29 mouse cellular contexts compared by ENCODE assay signal in the genomic region with DNA sequence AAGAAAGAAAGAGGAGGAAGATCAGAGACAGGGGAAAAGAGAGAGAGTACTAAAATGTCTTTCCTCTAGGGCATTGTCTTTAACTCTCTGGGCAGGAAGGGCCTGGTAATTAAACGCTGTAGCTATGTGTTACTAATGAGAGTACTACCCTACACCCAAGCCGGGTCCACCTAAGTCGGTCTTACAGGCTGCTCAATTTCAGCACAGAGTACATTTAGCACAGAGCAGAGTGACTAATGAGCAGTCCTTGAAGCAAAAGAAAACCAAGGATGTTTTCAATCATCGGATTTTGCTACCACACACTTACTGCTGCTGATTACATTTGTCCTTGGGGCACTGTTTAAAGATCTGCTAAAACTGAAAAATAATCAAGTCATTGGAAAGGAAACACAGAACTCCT.
DNase-seq lines count a peak whose midpoint lies in the region; ATAC-seq lines count a peak whose summit lies in the region.
"Had no signal": no experiment of that assay in that cellular context is flagged by ENCODE, and none has a peak within 500 bp of the region (broad histone marks: within the 10 kb centered on the region; RNA-seq: fewer than 3 reads in every experiment).

No protein-coding gene starts in this region.

- ATAC-seq in hindbrain, embryonic 15.5 days (ENCODE audit: low FRiP score, low read depth), result 0 out of 2 replicates have a peak, but pooled peaks have one; percentile 38
- ATAC-seq in hindbrain, embryonic 14.5 days (ENCODE audit: low FRiP score), result no peak
- ATAC-seq in midbrain, embryonic 15.5 days (replicated peaks), result 0 out of 2 replicates have a peak, but pooled peaks have one; percentile 50
- ATAC-seq in midbrain, embryonic 16.5 days, result no peak
- peak; percentile 75; the same call in 1 of the 2 replicates for ATAC-seq in limb, embryonic 12.5 days (ENCODE audit: insufficient number of reproducible peaks, insufficient read depth, low FRiP score, low TSS enrichment, low read depth)
- ATAC-seq: forebrain, embryonic 15.5 days; intestine, postnatal 0 days; lung, postnatal 0 days had no signal

- no peak for DNase-seq in hindbrain, embryonic 14.5 days (ENCODE audit: low spot score)
- DNase-seq in brain, adult 2 months (ENCODE audit: low read depth, low spot score), result peak; percentile 8
- DNase-seq in layer of hippocampus, postnatal 36 days, result no peak
- DNase-seq: B cell, adult 2 months; cerebellum, adult 11 months; cerebellum, postnatal 10 days; gastrocnemius, adult 2 months; gastrocnemius, postnatal 36 days; heart, adult 18-20 months; heart, postnatal 36 days; kidney, adult 9 months; kidney, postnatal 10 days; liver, embryonic 13.5 days; lung, adult 18-20 months; lung, postnatal 4 days; thymus, adult 2 months; thymus, postnatal 4 days had no signal

- H3K4me3 ChIP-seq in hindbrain, embryonic 15.5 days, result no peak overlapping the region
- H3K4me3 ChIP-seq in hindbrain, embryonic 14.5 days (replicated peaks; ENCODE audit: low read length), result no peak overlapping the region
- no peak overlapping the region for H3K4me3 ChIP-seq in midbrain, embryonic 15.5 days
- no peak overlapping the region for H3K4me3 ChIP-seq in midbrain, embryonic 16.5 days (ENCODE audit: low read depth, low read length)
- H3K4me3 ChIP-seq in limb, embryonic 12.5 days (replicated peaks), result no peak overlapping the region
- H3K4me3 ChIP-seq: embryonic facial prominence, embryonic 13.5 days; forebrain, embryonic 10.5 days; forebrain, embryonic 15.5 days; gastrocnemius, adult 2 months; limb, embryonic 15.5 days; liver, embryonic 13.5 days; megakaryocyte, embryonic 14.5 days had no signal

- no peaks in the 10 kb centered on the region for H3K36me3 ChIP-seq in hindbrain, embryonic 15.5 days
- no peaks in the 10 kb centered on the region for H3K36me3 ChIP-seq in hindbrain, embryonic 14.5 days (replicated peaks; ENCODE audit: control insufficient read depth, insufficient read depth)
- H3K36me3 ChIP-seq in midbrain, embryonic 15.5 days (replicated peaks), result no peaks in the 10 kb centered on the region
- H3K36me3 ChIP-seq in midbrain, embryonic 16.5 days (ENCODE audit: control insufficient read depth, insufficient read depth, low read length), result no peaks in the 10 kb centered on the region
- H3K36me3 ChIP-seq in limb, embryonic 12.5 days, result no peaks in the 10 kb centered on the region
- H3K36me3 ChIP-seq: embryonic facial prominence, embryonic 13.5 days; forebrain, embryonic 10.5 days; forebrain, embryonic 15.5 days; limb, embryonic 15.5 days; liver, embryonic 13.5 days had no signal

- 0 out of 2 replicates have a peak, but pooled peaks cover 3% of the 10 kb centered on the region for H3K4me1 ChIP-seq in hindbrain, embryonic 15.5 days (replicated peaks)
- no peaks in the 10 kb centered on the region for H3K4me1 ChIP-seq in hindbrain, embryonic 14.5 days (replicated peaks; ENCODE audit: control insufficient read depth, insufficient read depth, low read length)
- no peaks in the 10 kb centered on the region for H3K4me1 ChIP-seq in midbrain, embryonic 15.5 days
- H3K4me1 ChIP-seq in midbrain, embryonic 16.5 days (ENCODE audit: control insufficient read depth, insufficient read depth, low read length), result no peaks in the 10 kb centered on the region
- 0 out of 2 replicates have a peak, but pooled peaks cover 6% of the 10 kb centered on the region for H3K4me1 ChIP-seq in limb, embryonic 12.5 days (replicated peaks)
- H3K4me1 ChIP-seq: forebrain, embryonic 10.5 days; forebrain, embryonic 15.5 days; limb, embryonic 15.5 days; liver, embryonic 13.5 days; megakaryocyte, embryonic 14.5 days had no signal

- H3K9ac ChIP-seq in hindbrain, embryonic 15.5 days, result no peak overlapping the region
- no peak overlapping the region for H3K9ac ChIP-seq in hindbrain, embryonic 14.5 days
- no peak overlapping the region for H3K9ac ChIP-seq in midbrain, embryonic 15.5 days
- no peak overlapping the region for H3K9ac ChIP-seq in midbrain, embryonic 16.5 days (ENCODE audit: low read depth, low read length)
- no peak overlapping the region for H3K9ac ChIP-seq in limb, embryonic 12.5 days (replicated peaks)
- H3K9ac ChIP-seq: embryonic facial prominence, embryonic 13.5 days; forebrain, embryonic 15.5 days; limb, embryonic 15.5 days; liver, embryonic 13.5 days had no signal

- H3K4me2 ChIP-seq in hindbrain, embryonic 15.5 days, result no peak overlapping the region
- no peak overlapping the region for H3K4me2 ChIP-seq in hindbrain, embryonic 14.5 days (replicated peaks)
- H3K4me2 ChIP-seq in midbrain, embryonic 15.5 days, result no peak overlapping the region
- no peak overlapping the region for H3K4me2 ChIP-seq in midbrain, embryonic 16.5 days (ENCODE audit: low read length)
- no peak overlapping the region; the same call in 1 of the 2 replicates for H3K4me2 ChIP-seq in limb, embryonic 12.5 days
- H3K4me2 ChIP-seq: embryonic facial prominence, embryonic 13.5 days; forebrain, embryonic 15.5 days; heart, embryonic 11.5 days; limb, embryonic 15.5 days; liver, embryonic 13.5 days had no signal

- H3K9me3 ChIP-seq in hindbrain, embryonic 15.5 days, result no peaks in the 10 kb centered on the region
- no peaks in the 10 kb centered on the region for H3K9me3 ChIP-seq in hindbrain, embryonic 14.5 days (ENCODE audit: control insufficient read depth, low read length)
- H3K9me3 ChIP-seq in midbrain, embryonic 15.5 days, result no peaks in the 10 kb centered on the region
- no peaks in the 10 kb centered on the region for H3K9me3 ChIP-seq in midbrain, embryonic 16.5 days (replicated peaks; ENCODE audit: control insufficient read depth, low read length, poor library complexity, severe bottlenecking)
- no peaks in the 10 kb centered on the region for H3K9me3 ChIP-seq in limb, embryonic 12.5 days
- H3K9me3 ChIP-seq: embryonic facial prominence, embryonic 13.5 days; forebrain, embryonic 10.5 days; forebrain, embryonic 15.5 days; limb, embryonic 15.5 days; liver, embryonic 13.5 days had no signal

- no peaks in the 10 kb centered on the region for H3K27me3 ChIP-seq in hindbrain, embryonic 15.5 days
- H3K27me3 ChIP-seq in hindbrain, embryonic 14.5 days (ENCODE audit: control insufficient read depth, insufficient read depth, low read length), result no peaks in the 10 kb centered on the region
- no peaks in the 10 kb centered on the region for H3K27me3 ChIP-seq in midbrain, embryonic 15.5 days (replicated peaks)
- no peaks in the 10 kb centered on the region for H3K27me3 ChIP-seq in midbrain, embryonic 16.5 days (ENCODE audit: control insufficient read depth, insufficient read depth, low read depth, low read length)
- no peaks in the 10 kb centered on the region for H3K27me3 ChIP-seq in limb, embryonic 12.5 days
- H3K27me3 ChIP-seq: embryonic facial prominence, embryonic 13.5 days; forebrain, embryonic 15.5 days; limb, embryonic 15.5 days; liver, embryonic 13.5 days; megakaryocyte, embryonic 14.5 days had no signal

- 48% methylated on average over 4 of the region's 4 CpGs for WGBS in hindbrain, embryonic 15.5 days
- WGBS in hindbrain, embryonic 14.5 days, result 69% methylated on average over 4 of the region's 4 CpGs
- WGBS in midbrain, embryonic 15.5 days, result 74% methylated on average over 4 of the region's 4 CpGs
- 74% methylated on average over 4 of the region's 4 CpGs for WGBS in midbrain, embryonic 16.5 days
- WGBS in limb, embryonic 12.5 days, result 22% methylated on average over 4 of the region's 4 CpGs

- no peak overlapping the region for H3K27ac ChIP-seq in hindbrain, embryonic 15.5 days (replicated peaks)
- H3K27ac ChIP-seq in hindbrain, embryonic 14.5 days, result no peak overlapping the region
- no peak overlapping the region for H3K27ac ChIP-seq in midbrain, embryonic 15.5 days
- H3K27ac ChIP-seq in midbrain, embryonic 16.5 days (ENCODE audit: low read length), result no peak overlapping the region
- H3K27ac ChIP-seq in limb, embryonic 12.5 days, result no peak overlapping the region
- H3K27ac ChIP-seq: embryonic facial prominence, embryonic 13.5 days; forebrain, embryonic 10.5 days; forebrain, embryonic 15.5 days; gastrocnemius, adult 2 months; limb, embryonic 15.5 days; liver, embryonic 13.5 days had no signal

Comparison
In these comparisons a context has a peak if more than half of its experiments do, and no peak if none do; other contexts are left out.
1. ATAC-seq: peak in hindbrain, embryonic 15.5 days (single experiment), midbrain, embryonic 15.5 days (single experiment) and limb, embryonic 12.5 days (single experiment); none in hindbrain, embryonic 14.5 days (single experiment) and midbrain, embryonic 16.5 days (single experiment).